Mouse (Mus musculus) thymus, adult 2 months (tissue): ENCODE measurements around the gene Casp8ap2.

Experiments used
- CTCF ChIP-seq: fragments of 200-500 bp; IDR thresholded peaks from 2 replicates; pipeline ENCODE4 v1.5.1; 2012; ENCODE audit warnings: mild to moderate bottlenecking, control low read depth, low read length, moderate library complexity, borderline replicate concordance; ENCODE audit not compliant: control insufficient read depth, poor library complexity, insufficient read depth; ENCODE audit errors: extremely low read depth
- POLR2A ChIP-seq: fragments of 200-500 bp; IDR thresholded peaks from 2 replicates; pipeline ENCODE4 v1.6.1; 2012; ENCODE audit warnings: mild to moderate bottlenecking, low read length, control low read depth, moderate library complexity; ENCODE audit not compliant: control insufficient read depth, poor library complexity, insufficient read depth; ENCODE audit errors: extremely low read depth

GRCm38 (mm10) chr4:32569995-32570938, 45.0 kb upstream of the Casp8ap2 start:
- TF ChIP-seq POLR2A (no peak), CTCF (no peak)
